Mouse (Mus musculus) adrenal gland, postnatal 25 days (tissue): ENCODE measurements at regions not wholly inside any gene's neighbourhood (a gene's known extent, or its start where the extent isn't known, plus 50 kb on each side); places are given as distances from the start of the nearest gene placed in this dataset.
"Not testable (repeated sequence)": the region's sequence is repeated elsewhere in the genome, so short reads cannot be mapped to it uniquely, and the experiment has no call there.

Experiments
- DNase-seq: peaks from one replicate; pipeline ENCODE4 v3.0.0; 2021; ENCODE audit warnings: mixed read lengths

- no peak for DNase-seq
Observed at GRCm38 (mm10) chr7:82047456-82047855, 55.4 kb upstream of the Bnc1 start.

GRCm38 (mm10) chr7:82053411-82053810 is 61.3 kb upstream of the Bnc1 start:
- DNase-seq: no peak

GRCm38 (mm10) chr7:82056551-82057230 is 64.6 kb upstream of the Bnc1 start:
- DNase-seq: peak; percentile 59

- DNase-seq: no peak
Observed at GRCm38 (mm10) chr7:82063407-82063806, 71.3 kb upstream of the Bnc1 start.

- no peak for DNase-seq
Observed at GRCm38 (mm10) chr7:82069629-82070450, 77.7 kb upstream of the Bnc1 start.

GRCm38 (mm10) chr7:82070946-82071727 is 79.0 kb upstream of the Bnc1 start:
- DNase-seq: no peak

GRCm38 (mm10) chr7:82075359-82075758 is 83.3 kb upstream of the Bnc1 start:
- no peak for DNase-seq

- DNase-seq: no peak
Observed at GRCm38 (mm10) chr7:82081851-82082250, 89.8 kb upstream of the Bnc1 start.

- DNase-seq: no peak
Observed at GRCm38 (mm10) chr7:82082883-82083282, 90.8 kb upstream of the Sh3gl3 start.

- no peak for DNase-seq
Observed at GRCm38 (mm10) chr7:82084473-82084872, 89.2 kb upstream of the Sh3gl3 start.

GRCm38 (mm10) chr7:82085205-82085604 is 88.4 kb upstream of the Sh3gl3 start:
- no peak for DNase-seq

- DNase-seq: no peak
Observed at GRCm38 (mm10) chr7:82098136-82098535, 75.5 kb upstream of the Sh3gl3 start.

- DNase-seq: no peak
Observed at GRCm38 (mm10) chr7:82101314-82101713, 72.3 kb upstream of the Sh3gl3 start.

GRCm38 (mm10) chr7:82105631-82106030 is 68.0 kb upstream of the Sh3gl3 start:
- DNase-seq: no peak

GRCm38 (mm10) chr7:82109141-82109540 is 64.5 kb upstream of the Sh3gl3 start:
- DNase-seq: not testable (repeated sequence)

- no peak for DNase-seq
Observed at GRCm38 (mm10) chr7:82109550-82109949, 64.1 kb upstream of the Sh3gl3 start.

GRCm38 (mm10) chr7:82109977-82110376 is 63.7 kb upstream of the Sh3gl3 start:
- DNase-seq: no peak

- no peak for DNase-seq
Observed at GRCm38 (mm10) chr7:82112046-82112445, 61.6 kb upstream of the Sh3gl3 start.

- DNase-seq: no peak
Observed at GRCm38 (mm10) chr7:82115646-82116045, 58.0 kb upstream of the Sh3gl3 start.

- DNase-seq: peak; percentile 66
Observed at GRCm38 (mm10) chr7:82119266-82119665, 54.4 kb upstream of the Sh3gl3 start.

- no peak for DNase-seq
Observed at GRCm38 (mm10) chr7:82119866-82120265, 53.8 kb upstream of the Sh3gl3 start.

- DNase-seq: peak; percentile 58
Observed at GRCm38 (mm10) chr7:82121746-82122145, 51.9 kb upstream of the Sh3gl3 start.
